Mouse (Mus musculus) liver, adult (tissue): ENCODE data around the gene Glis1.

Source experiments
- GATA4 ChIP-seq: IDR thresholded peaks from 2 replicates; pipeline ENCODE4 v1.6.1; 2014; ENCODE audit warnings: mild to moderate bottlenecking, low read length; ENCODE audit not compliant: insufficient replicate concordance

The Glis1 gene

GRCm38 (mm10) chr4:107442891-107443483 is 8.6 kb downstream of the Glis1 start:
- TF ChIP-seq GATA4: no peak

- TF ChIP-seq GATA4: no peak
These were observed 9.2 kb downstream of the Glis1 start for GRCm38 (mm10) chr4:107443621-107444020.

GRCm38 (mm10) chr4:107448481-107448880 is 14.1 kb downstream of the Glis1 start:
- no peak for TF ChIP-seq GATA4

GRCm38 (mm10) chr4:107449519-107449918 is 15.1 kb downstream of the Glis1 start:
- TF ChIP-seq GATA4: no peak

- TF ChIP-seq GATA4: no peak
These were observed 18.1 kb downstream of the Glis1 start for GRCm38 (mm10) chr4:107452266-107453015.

- no peak for TF ChIP-seq GATA4
These were observed 19.0 kb downstream of the Glis1 start for GRCm38 (mm10) chr4:107453141-107453984.

GRCm38 (mm10) chr4:107457602-107458001 is 23.2 kb downstream of the Glis1 start:
- no peak for TF ChIP-seq GATA4

- TF ChIP-seq GATA4: no peak
These were observed 24.5 kb downstream of the Glis1 start for GRCm38 (mm10) chr4:107458907-107459306.

GRCm38 (mm10) chr4:107459461-107459860 is 25.1 kb downstream of the Glis1 start:
- no peak for TF ChIP-seq GATA4

GRCm38 (mm10) chr4:107460468-107460867 is 26.1 kb downstream of the Glis1 start:
- no peak for TF ChIP-seq GATA4

GRCm38 (mm10) chr4:107467831-107468230 is 33.4 kb downstream of the Glis1 start:
- no peak for TF ChIP-seq GATA4

- TF ChIP-seq GATA4: no peak
These were observed 33.9 kb downstream of the Glis1 start for GRCm38 (mm10) chr4:107468264-107468663.

- TF ChIP-seq GATA4: no peak
These were observed 34.4 kb downstream of the Glis1 start for GRCm38 (mm10) chr4:107468768-107469167.

GRCm38 (mm10) chr4:107476266-107476665 is 41.9 kb downstream of the Glis1 start:
- no peak for TF ChIP-seq GATA4

GRCm38 (mm10) chr4:107479015-107479414 is 44.6 kb downstream of the Glis1 start:
- no peak for TF ChIP-seq GATA4

GRCm38 (mm10) chr4:107482541-107482940 is 48.1 kb downstream of the Glis1 start:
- no peak for TF ChIP-seq GATA4
